Mouse (Mus musculus): ENCODE data around the gene Sae1.

The Sae1 gene

DNA sequence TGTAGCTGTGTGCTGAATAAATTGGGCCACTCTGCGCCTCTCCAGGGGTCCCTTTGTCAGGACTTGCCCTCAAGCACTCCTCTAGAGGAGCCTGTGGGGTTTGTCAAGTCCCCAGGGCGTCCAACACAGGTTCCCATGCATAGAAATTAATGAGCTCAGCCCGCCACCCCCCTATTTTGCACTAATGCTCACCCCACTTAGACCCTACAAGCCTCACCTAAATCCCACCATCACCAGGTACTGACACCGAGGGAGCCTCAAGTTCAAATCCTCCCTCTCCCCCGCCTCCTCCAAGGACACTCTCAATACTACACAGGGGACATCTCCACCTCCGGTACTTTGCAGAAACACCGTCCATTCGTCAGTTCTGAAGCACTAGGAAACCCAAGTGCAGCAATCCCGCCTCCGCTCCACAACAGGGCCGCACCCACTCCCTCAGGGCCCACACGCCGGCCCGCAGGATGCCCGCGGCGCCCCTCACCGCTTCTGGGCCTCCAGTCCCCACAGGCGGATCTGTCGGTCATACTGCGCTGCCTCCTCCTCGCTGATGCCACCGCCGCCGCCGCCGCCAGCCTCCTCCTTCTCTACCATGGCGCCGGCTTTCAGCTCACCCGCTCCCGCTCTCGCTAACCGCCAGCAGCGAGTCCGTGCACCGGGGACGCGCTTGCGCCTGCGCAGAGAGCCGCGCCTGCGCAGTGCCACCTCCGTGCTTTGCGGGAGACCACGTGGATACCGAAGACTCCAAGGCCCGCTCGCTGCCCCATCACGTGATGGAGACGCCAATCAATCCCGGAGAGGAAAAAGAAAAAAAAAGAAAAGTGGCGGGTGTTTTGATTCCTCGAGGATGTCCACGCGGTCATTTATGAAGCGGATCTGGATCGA is at the start of gene Sae1:
Gene Sae1, minus strand, starts transcription at position 647 of the 882 bp plus-strand sequence.
- peak; percentile 95 to 96 for DNase-seq (ENCODE audit: low spot score in 2 of 2)

DNA sequence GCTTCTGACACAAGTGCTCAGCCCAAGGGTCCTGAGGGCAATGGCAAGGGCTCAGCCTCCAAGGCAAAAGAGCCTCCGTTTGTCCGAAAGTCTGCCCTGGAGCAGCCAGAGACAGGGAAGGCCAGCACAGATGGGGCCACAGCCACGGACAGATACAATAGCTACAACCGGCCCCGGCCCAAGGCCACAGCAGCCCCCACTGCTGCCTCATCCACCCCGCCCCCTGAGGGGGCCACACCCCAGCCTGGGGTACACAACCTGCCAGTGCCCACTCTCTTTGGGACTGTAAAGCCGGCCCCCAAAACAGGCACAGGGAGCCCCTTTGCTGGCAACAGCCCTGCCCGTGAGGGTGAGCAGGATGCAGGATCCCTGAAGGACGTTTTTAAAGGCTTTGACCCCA is 47.5 kb upstream of the Sae1 start:
- DNase-seq (ENCODE audit: low spot score in 2 of 2), result no peak

DNA sequence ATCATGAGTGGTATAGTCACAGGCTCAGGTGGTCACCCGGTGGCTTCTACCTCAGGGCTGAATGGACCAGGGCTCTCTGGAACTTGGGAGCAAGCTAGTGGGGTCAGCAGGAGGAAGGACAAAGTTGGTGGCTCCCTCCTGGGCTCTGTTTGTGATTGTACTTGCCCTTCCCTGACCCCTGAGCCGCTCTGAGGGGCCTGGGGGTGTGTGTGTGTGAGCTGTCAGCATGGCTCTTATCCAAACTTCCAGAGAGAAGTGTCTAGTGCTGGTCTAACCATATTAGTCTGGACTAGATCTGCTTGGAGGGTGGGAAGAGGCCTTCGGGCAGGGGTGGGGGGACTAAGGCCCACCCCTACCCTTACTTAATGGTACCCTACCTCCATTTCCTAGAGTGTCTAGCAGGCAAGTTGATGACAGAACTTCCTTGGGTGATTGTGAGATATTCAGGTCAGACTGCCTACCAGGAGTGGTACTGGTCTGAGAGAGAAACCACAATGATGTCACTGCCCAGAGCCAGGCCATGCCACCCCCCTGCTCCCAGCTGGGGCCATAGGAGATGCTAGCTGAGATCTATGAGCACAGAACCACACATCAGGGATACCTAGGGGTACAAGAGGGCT is 45.9 kb upstream of the Sae1 start:
- no peak for DNase-seq (ENCODE audit: low spot score in 2 of 2)

DNA sequence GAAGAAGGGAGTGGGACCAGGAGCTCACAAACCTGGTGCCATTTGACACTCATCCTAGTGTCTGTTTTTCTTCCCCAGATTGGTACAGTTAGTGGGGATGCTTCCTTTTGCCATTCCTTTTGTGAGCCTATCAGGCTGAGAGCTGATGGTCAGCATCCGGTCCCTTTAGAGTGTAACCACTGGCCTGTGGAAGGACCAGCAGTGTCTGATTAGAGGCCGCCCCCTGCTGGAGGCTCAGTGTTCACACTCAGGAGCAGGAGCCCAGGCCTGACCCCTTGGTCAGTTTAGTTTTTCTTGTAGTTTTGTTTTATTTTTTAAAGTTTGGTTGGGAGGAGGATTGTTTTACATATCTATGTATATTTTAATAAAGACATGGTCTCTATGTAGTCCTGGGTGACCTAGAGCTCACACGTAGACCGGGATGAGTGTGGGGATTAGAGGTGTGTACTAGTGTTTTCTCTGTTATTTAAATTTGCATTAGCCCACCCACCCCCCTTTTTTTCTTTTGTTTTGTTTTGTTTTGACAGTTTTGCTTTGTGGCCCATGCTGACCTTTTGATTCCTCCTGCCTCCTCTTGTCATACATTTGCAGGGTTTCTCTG is 38.6 kb upstream of the Sae1 start:
- peak; percentile 57 to 85 for DNase-seq (ENCODE audit: low spot score in 2 of 2)

DNA sequence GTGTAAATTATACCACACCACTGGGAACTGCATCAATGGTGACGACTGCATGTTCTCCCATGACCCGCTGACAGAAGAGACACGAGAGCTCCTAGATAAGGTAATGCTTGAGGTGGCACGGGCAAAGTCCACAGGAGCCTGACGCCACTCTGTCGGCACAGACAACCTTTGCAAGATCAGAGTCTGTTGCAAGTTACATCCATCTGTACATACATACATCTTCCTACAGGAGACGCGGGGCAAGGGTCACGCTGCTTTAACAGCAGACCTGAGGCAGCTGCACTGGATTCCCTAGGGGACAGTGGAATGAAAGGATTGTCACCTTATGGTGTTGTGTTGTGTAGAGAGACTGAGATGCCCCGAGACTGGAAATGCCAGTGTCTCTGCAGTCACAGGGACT is 38.1 kb upstream of the Sae1 start:
- DNase-seq (ENCODE audit: low spot score in 2 of 2), result no peak

DNA sequence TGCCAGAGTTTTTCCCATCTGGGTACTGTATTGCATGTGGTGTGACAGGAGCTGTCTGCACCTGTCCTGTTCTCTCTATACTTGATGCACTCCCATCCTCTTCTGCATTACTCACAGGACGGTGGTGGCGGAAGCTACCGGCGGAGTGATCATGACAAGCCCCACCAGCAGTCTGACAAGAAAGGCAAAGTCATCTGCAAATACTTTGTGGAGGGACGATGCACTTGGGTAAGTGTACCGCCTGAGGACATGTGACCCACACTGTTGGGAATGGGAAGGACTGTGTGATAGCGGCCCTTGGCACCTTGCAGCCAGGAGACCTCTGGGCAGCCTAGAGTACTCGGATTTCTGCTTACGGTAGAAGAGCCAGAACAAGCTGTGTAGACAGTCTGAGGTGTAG is 36.1 kb upstream of the Sae1 start:
- DNase-seq (ENCODE audit: low spot score in 2 of 2), result no peak

DNA sequence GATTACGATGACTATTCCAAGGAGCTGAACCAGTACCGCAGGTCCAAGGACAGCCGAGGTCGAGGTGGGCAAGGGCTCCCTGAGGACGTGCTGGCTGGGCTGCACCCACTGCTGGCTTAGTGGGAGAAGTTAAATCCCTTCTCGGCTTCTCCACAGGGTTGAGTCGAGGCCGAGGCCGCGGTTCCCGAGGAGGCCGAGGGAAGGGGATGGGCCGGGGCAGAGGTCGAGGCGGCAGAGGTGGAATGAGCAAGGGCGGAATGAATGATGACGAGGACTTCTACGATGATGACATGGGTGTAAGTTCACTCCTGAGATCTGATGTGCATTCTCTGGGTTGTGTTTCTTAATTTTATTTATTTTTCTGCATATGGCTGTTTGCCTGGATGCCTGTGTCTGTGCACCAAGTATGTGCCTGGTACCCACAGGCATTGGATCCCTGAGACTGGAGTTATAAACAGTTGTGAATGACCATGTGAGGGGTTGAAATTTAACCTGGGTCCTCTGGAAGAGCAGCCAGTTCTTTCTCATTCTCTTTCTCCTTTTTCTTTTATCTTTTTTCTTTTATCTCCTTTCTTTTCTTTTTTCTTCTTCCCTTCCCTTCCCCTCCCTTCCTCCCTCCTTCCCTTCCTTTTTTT is 34.7 kb upstream of the Sae1 start:
- DNase-seq (ENCODE audit: low spot score in 2 of 2), result no peak

DNA sequence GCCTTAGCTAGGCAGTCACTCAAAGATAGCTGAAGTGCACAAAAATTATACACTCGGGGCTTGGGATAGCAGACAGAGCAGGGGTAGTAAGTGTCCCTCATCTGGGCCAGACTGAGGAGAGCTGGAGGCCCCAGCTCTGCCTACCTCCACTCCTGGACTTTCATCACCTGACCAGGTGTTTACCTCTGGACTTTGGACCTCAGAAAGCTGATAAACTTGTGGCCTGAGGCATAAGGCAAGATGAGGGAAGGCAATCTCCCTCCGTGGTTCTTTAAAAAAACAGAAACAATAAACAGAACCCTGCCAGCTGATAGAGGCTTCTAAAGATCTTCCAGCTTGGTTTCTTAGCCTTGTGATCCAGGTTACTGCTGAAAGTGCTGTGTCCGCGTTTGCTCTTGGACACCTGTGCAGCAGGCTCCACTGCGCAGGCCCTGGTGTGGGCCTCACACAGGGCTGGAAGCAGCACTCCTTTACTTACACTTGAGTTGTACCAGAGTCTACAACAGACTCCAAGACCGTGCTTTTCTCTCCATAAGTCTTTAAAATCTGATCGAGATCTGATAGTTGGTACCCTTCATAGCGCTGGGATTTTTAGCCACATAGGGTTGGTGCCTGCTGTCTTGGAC is 33.0 kb upstream of the Sae1 start:
- no peak for DNase-seq (ENCODE audit: low spot score in 2 of 2)

DNA sequence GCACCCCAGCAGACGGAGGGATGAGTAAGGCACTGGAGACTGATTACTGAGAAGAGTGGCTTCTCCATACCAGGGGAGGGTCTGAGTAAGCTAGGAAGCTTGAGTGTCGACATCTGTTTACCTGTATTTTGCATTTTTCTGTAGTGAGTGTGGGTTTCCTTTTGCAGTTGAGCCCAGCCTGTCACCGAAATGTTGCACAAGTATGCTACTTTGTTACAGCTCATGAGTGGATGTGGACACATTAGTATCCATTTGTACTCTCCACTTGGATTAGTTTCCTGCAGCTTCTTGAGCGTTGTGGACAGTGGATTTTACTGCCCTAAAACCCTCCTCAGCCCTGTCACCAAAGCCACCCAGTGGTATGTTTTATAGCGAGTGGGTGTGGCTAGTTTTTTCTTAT is 31.1 kb upstream of the Sae1 start:
- no peak for DNase-seq (ENCODE audit: low spot score in 2 of 2)

DNA sequence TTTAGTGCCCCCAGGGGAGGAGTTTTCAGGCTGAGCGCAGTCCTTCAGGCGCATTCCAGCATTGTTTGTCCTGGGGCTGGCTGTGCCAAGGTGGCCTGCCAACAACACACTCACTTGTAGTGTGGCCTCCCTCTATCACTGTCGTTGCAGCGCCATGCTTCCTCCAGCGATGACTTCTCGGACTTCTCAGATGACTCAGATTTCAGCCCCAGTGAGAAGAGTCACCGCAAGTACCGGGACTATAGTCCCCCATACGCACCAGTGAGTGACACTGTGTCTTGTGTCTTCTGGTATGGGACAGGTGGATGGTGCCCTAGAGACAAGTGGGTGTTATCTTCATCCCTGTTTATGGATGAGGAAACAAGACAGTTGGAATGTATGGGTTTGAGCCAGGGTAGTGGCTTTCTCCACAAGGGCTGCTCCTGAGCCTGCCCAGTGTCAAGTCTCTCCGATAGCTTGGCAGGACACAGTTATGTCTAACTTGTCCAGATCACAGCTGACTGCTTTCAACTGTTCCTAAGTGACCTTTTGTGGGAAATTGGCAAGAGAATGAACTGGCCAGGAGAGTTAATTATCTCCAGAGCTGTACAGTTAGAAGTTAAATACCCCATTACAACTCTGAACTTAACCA is 29.6 kb upstream of the Sae1 start:
- DNase-seq (ENCODE audit: low spot score in 2 of 2), result no peak

DNA sequence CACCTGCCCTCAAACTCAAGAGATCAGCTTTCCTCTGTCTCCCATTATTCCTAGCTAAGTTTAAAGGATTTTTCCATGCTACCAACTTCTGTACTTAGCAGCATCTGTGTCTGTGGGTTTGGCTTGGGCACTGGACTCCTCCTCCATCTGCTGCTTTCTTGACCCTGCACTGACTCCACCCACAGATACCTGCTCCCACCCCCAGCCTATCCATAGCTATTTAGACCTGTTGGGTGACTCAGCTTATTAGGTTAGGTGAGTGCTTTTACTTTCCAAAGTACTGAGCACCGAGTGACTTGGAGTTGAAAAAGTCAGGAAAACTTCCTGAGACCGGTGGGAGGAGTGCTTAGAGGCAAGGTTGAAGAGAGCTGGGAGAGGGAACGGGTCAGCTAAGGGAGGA is 27.8 kb upstream of the Sae1 start:
- DNase-seq (ENCODE audit: low spot score in 2 of 2), result no peak

DNA sequence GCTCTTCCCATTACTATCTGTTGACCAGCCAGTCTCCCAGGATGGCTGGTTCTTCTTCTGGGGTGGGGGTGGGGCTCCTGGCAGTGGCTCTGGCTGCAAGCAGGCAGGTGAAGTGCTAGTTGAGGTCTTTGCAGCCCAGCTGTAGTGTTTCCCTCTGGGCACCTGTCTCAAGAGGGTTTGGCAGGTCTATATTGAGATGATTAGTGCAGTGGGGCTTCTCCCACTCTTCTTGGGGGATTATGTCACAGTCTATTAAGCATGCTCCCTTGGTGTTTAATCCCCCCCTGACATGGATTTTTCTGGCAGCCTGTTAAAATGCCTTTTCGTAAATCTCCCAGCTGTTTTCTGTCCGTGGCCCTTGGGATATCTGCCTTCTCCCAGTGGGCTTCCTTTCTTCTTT is 25.3 kb upstream of the Sae1 start:
- no peak for DNase-seq (ENCODE audit: low spot score in 2 of 2)

DNA sequence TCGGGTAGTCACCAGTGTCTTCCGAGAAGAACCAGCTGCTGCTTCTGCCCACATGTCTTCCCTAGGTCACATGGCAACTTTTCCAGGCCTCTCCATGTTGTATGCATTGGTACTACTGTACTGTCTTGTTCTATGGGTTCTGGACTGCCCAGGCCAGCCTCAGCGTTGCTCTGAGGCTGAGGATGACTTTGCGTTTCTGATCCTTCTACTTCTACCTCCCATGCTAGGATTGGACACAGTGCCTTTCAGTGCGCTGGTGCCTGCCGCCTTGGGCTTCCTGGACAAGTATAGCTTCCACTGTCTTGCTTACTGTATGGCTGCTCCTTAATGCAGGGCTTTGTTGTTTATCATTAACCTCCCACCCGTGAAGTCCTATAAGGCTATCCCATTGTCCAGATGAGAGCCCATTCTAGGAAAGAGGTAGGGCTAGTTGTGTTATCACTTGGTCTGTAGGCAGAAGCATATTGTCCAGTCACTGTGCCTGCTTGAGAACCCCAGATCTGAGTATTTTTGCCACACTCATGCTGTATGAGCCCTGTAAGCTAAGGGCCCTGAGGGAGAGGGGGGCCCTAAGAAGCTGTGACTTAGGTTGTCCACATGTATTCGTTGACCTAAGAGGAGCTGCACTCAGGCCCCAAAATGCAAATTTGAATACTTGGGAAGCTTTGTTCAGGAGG is 24.8 kb upstream of the Sae1 start:
- DNase-seq (ENCODE audit: low spot score in 2 of 2), result no peak

DNA sequence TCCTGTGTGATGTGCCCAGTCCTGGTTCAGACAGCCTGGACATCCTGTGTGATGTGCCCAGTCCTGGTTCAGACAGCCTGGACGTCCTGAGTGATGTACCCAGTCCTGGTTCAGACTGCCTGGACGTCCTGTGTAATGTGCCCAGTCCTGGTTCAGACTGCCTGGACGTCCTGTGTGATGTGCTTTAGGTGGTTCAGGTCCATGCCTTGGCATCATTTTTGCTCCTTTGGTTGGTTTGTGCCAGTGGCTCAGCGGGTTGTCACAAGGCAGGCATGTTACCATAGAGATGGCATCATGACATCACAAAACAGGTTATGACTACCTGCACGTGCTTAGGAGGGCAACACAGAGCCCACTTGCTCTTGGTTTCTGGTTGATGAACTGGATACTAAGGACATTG is 23.5 kb upstream of the Sae1 start:
- DNase-seq (ENCODE audit: low spot score in 2 of 2), result no peak

DNA sequence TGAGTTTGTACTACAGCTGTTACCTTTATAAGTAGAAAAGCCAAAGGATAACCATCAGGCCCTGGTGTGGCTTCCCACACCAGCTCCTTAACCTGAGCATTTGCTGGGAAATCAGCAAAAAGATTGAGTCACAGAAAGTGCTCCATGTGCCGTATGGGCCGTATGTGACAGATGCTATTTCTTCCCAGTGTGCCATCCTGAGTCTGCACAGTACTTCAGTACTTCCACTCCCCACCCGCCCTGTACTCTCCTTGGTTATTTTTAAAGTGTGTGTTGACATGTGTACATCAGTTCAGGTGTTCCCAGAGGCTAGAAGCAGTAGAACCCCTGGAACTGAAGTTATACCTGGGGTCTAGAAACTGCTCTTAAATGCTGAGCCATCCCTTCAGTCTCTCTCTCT is 19.4 kb upstream of the Sae1 start:
- DNase-seq (ENCODE audit: low spot score in 2 of 2), result no peak

DNA sequence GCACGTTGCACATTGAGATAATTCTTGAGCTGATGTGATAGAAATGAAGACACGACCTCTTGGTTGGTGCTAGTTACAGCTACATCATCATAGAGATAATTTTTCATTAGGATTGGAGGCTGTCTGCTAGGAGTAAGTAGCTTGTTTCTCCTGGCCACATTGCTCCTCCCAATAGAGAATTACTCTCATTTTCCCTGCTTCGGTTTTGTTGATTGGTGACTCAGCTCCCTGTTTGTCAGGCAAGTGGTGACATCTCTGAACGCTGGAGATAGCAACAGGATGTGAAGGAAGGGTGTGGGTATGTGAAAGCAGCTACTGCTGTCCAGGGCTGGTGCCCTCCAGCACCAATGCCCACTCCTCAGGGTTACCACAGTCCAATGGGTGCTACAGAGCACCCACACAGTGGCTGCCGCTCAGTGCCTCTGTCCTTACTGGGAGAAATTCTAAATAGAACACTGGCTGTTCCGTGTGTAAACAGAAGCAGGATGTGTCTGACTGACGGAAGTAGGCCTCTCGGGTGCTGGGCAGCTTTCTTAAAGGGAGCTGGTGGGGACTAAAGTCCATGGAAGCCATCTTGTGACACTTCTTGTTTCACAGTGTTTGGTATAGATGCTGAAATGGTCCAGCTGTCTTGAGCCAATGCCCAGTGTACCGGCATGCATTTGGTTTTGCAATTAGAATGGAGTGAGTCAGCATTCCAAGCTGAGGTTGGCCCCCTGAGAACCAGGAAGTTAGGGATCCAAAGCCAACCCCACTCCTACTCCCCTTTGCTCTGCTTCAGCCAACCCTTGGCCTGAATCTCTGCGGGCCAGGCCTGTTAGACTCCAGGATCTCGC is 18.1 kb upstream of the Sae1 start:
- DNase-seq (ENCODE audit: low spot score in 2 of 2), result peak; percentile 73

DNA sequence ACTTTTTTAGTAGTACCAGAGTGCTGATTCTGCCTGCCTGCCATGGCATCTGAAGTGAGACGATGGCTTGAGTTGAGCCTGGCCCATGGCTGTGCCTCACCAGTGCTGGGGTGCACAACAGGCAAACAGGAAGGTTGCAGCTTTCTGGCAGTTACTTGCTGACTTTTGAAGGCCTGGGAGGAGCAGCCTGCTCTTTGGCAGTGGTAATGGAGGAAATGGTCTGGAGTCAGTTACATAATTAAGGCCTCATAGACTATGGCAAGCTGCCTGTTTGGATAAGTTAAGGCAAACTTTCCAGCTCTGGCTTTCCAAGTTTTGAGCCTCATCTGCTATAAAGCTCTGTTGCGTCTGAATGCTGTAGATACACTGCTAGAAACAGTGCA is 17.5 kb upstream of the Sae1 start:
- DNase-seq (ENCODE audit: low spot score in 2 of 2), result peak in 1 of 2 experiments; percentile 38

DNA sequence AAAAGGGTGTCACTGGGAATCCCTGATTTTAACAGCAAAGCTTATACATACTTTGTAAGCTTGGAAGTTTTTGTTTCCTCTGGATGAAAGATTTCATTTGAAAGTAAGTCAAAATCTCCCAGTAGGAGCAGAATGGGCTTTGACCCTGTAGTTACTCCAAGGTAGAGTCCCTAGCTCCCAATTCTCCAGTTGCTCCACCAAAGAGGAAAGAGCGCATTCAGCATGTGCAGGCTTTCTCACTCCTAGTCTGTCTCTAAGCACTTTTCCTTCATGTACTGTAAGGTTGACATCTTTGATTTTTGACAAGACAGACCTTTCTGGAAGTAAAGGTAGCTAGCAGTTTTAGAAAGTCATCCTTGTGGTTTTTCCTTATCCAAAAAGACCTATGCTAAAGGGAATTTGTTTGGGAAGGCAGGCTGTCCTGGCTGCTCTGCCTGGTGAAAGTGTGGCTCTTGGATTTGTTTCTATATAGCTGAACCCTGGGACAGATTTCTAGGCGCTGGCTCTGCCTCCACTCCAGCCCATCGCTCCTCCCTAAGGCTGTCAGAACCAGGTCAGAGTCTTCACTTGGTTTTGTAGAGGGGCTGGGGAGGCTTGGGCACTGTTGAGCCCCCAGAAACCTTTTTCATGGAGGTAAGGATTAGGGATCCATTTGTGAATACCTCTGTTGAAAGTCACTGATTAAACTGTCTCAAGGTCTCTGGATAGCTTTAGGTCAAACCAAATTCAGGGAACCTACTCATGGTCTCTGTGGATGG is 16.9 kb upstream of the Sae1 start:
- DNase-seq (ENCODE audit: low spot score in 2 of 2), result no peak
